In genomic region chr9:123150241-123151020, GRCm38 (mm10) we compare ENCODE assay signal across 9 mouse cellular contexts. TPM values are rescaled to one million over a fixed set of nuclear protein-coding genes. Genes with fewer than 3 reads are reported as not detected.
A peak's percentile ranks its signal among the peaks of the same experiment; 100 is the strongest.
DNase-seq lines count a peak whose midpoint lies in the region; ATAC-seq and TF ChIP-seq lines count a peak whose summit lies in the region.
"Had no signal": no experiment of that assay in that cellular context is flagged by ENCODE, and none has a peak within 500 bp of the region (broad histone marks: within the 10 kb centered on the region; RNA-seq: fewer than 3 reads in every experiment).

Gene Clec3b, plus strand, starts transcription at chr9:123150946.

- no peak within 1 kb of the TSS for H3K27ac ChIP-seq in kidney, embryonic 15.5 days
- H3K27ac ChIP-seq in heart, postnatal 0 days (ENCODE audit: low read depth), result peak within 1 kb of the TSS; percentile 38; the same call in 1 of the 2 replicates
- H3K27ac ChIP-seq in lung, embryonic 16.5 days (ENCODE audit: low read length), result peak within 1 kb of the TSS; percentile 75
- no peak within 1 kb of the TSS for H3K27ac ChIP-seq in forebrain, embryonic 14.5 days (ENCODE audit: low read depth, low read length)
- no peak within 1 kb of the TSS for H3K27ac ChIP-seq in forebrain, embryonic 10.5 days

- no peak for TF ChIP-seq CTCF in heart, postnatal 0 days (IDR thresholded peaks at IDR 0.05; ENCODE audit: low read depth)

- H3K4me1 ChIP-seq in kidney, embryonic 15.5 days, result no peaks in the 10 kb centered on the region
- H3K4me1 ChIP-seq in heart, postnatal 0 days (ENCODE audit: control insufficient read depth, insufficient read depth), result no peaks in the 10 kb centered on the region; the same call in 1 of the 2 replicates
- peaks cover 22% of the 10 kb centered on the region for H3K4me1 ChIP-seq in lung, embryonic 16.5 days (replicated peaks; ENCODE audit: control insufficient read depth, insufficient read depth, low read length)
- no peaks in the 10 kb centered on the region for H3K4me1 ChIP-seq in forebrain, embryonic 14.5 days (ENCODE audit: control insufficient read depth, insufficient read depth, low read length)
- no peaks in the 10 kb centered on the region for H3K4me1 ChIP-seq in forebrain, embryonic 10.5 days

- H3K9ac ChIP-seq in kidney, embryonic 15.5 days, result no peak within 1 kb of the TSS
- H3K9ac ChIP-seq in heart, postnatal 0 days (replicated peaks; ENCODE audit: low read depth, low read length), result no peak within 1 kb of the TSS
- H3K9ac ChIP-seq in lung, embryonic 16.5 days (ENCODE audit: low read length), result no peak within 1 kb of the TSS
- H3K9ac ChIP-seq in forebrain, embryonic 14.5 days (ENCODE audit: low read length), result no peak within 1 kb of the TSS

- peaks cover 5% of the 10 kb centered on the region; the same call in 1 of the 2 replicates for H3K9me3 ChIP-seq in kidney, embryonic 15.5 days (replicated peaks)
- 0 out of 2 replicates have a peak, but pooled peaks cover 4% of the 10 kb centered on the region for H3K9me3 ChIP-seq in heart, postnatal 0 days (replicated peaks; ENCODE audit: control insufficient read depth, low read length)
- no peaks in the 10 kb centered on the region; the same call in 1 of the 2 replicates for H3K9me3 ChIP-seq in lung, embryonic 16.5 days (ENCODE audit: control insufficient read depth, low read length)
- H3K9me3 ChIP-seq in forebrain, embryonic 14.5 days (replicated peaks; ENCODE audit: control insufficient read depth, low read length), result no peaks in the 10 kb centered on the region
- H3K9me3 ChIP-seq in forebrain, embryonic 10.5 days, result peaks cover 5% of the 10 kb centered on the region

- ATAC-seq in kidney, embryonic 15.5 days (replicated peaks; ENCODE audit: low FRiP score), result no peak
- ATAC-seq in heart, postnatal 0 days (ENCODE audit: insufficient read depth, low read depth), result no peak
- peak; percentile 72 for ATAC-seq in lung, embryonic 16.5 days (ENCODE audit: low read depth)
- ATAC-seq in forebrain, embryonic 14.5 days, result no peak

- 83% methylated on average over 5 of the region's 5 CpGs for WGBS in kidney, embryonic 15.5 days
- 73% methylated on average over 5 of the region's 5 CpGs for WGBS in heart, postnatal 0 days
- WGBS in lung, embryonic 16.5 days, result 65% methylated on average over 5 of the region's 5 CpGs
- 81% methylated on average over 5 of the region's 5 CpGs for WGBS in forebrain, embryonic 14.5 days
- WGBS in forebrain, embryonic 10.5 days, result 87% methylated on average over 5 of the region's 5 CpGs

- no peak for TF ChIP-seq EP300 in heart, postnatal 0 days (IDR thresholded peaks at IDR 0.05; ENCODE audit: low read depth)

- no peaks in the 10 kb centered on the region for H3K27me3 ChIP-seq in kidney, embryonic 15.5 days
- H3K27me3 ChIP-seq in heart, postnatal 0 days (ENCODE audit: control insufficient read depth, insufficient read depth, low read length), result no peaks in the 10 kb centered on the region
- H3K27me3 ChIP-seq in lung, embryonic 16.5 days (ENCODE audit: control insufficient read depth, insufficient read depth, low read depth, low read length), result no peaks in the 10 kb centered on the region
- H3K27me3 ChIP-seq in forebrain, embryonic 14.5 days (replicated peaks; ENCODE audit: control insufficient read depth, insufficient read depth, low read length), result no peaks in the 10 kb centered on the region
- no peaks in the 10 kb centered on the region for H3K27me3 ChIP-seq in forebrain, embryonic 10.5 days (ENCODE audit: poor library complexity, severe bottlenecking)

- H3K4me2 ChIP-seq in kidney, embryonic 15.5 days, result no peak within 1 kb of the TSS
- no peak within 1 kb of the TSS for H3K4me2 ChIP-seq in heart, postnatal 0 days (ENCODE audit: low read depth, low read length)
- peak within 1 kb of the TSS; percentile 18; the same call in 1 of the 2 replicates for H3K4me2 ChIP-seq in lung, embryonic 16.5 days (ENCODE audit: low read depth, low read length)
- no peak within 1 kb of the TSS for H3K4me2 ChIP-seq in forebrain, embryonic 14.5 days (ENCODE audit: low read length)

- peaks cover 4% of the 10 kb centered on the region; the same call in 1 of the 2 replicates for H3K36me3 ChIP-seq in kidney, embryonic 15.5 days
- no peaks in the 10 kb centered on the region for H3K36me3 ChIP-seq in heart, postnatal 0 days (replicated peaks; ENCODE audit: control insufficient read depth, insufficient read depth, low read length)
- H3K36me3 ChIP-seq in lung, embryonic 16.5 days (ENCODE audit: control insufficient read depth, insufficient read depth, low read length), result no peaks in the 10 kb centered on the region
- H3K36me3 ChIP-seq in forebrain, embryonic 14.5 days (ENCODE audit: control insufficient read depth, insufficient read depth, low read length), result no peaks in the 10 kb centered on the region
- peaks cover 5% of the 10 kb centered on the region for H3K36me3 ChIP-seq in forebrain, embryonic 10.5 days (replicated peaks)

- no peak within 1 kb of the TSS for H3K4me3 ChIP-seq in kidney, embryonic 15.5 days (replicated peaks)
- H3K4me3 ChIP-seq in heart, postnatal 0 days (ENCODE audit: low read depth, low read length), result no peak within 1 kb of the TSS
- H3K4me3 ChIP-seq in lung, embryonic 16.5 days (ENCODE audit: low read length), result no peak within 1 kb of the TSS
- H3K4me3 ChIP-seq in forebrain, embryonic 14.5 days (ENCODE audit: low read depth, low read length), result no peak within 1 kb of the TSS
- no peak within 1 kb of the TSS for H3K4me3 ChIP-seq in forebrain, embryonic 10.5 days

- DNase-seq in kidney, adult 11 months, result peak; percentile 31
- DNase-seq in adrenal gland, postnatal 25 days, result peak; percentile 17
- no peak for DNase-seq in heart, postnatal 0 days (ENCODE audit: low spot score)
- DNase-seq in forebrain, embryonic 14.5 days (ENCODE audit: low spot score), result no peak
- DNase-seq in thymus, postnatal 4 days, result no peak
- no peak for DNase-seq in forebrain, embryonic 10.5 days (ENCODE audit: extremely low spot score, low spot score)

RNA-seq across cellular contexts. Expression of gene Clec3b, which starts in this region (rescaled TPM):
- polyA plus RNA-seq in kidney, embryonic 15.5 days (2015; fragmentation: Nextera tagmentation; extraction: Ambion mirVana), result 0.72 and 1.6 TPM in 2 replicates
- total RNA-seq in adrenal gland, postnatal 25 days (2021), result 11.4 and 15.0 TPM in 2 replicates
- total RNA-seq in heart, postnatal 0 days (2014; rRNA removed; ENCODE audit: low replicate concordance), result 8.5 and 26.8 TPM in 2 replicates
- polyA plus RNA-seq in heart, postnatal 0 days (2015; fragmentation: Nextera tagmentation; extraction: Ambion mirVana), result 5.5 and 5.7 TPM in 2 replicates
- polyA plus RNA-seq in lung, embryonic 16.5 days (2015; fragmentation: Nextera tagmentation; extraction: Ambion mirVana), result 3.1 and 5.4 TPM in 2 replicates
- 0.36 TPM in 1 of 2 replicates, not detected in the other for polyA plus RNA-seq in forebrain, embryonic 14.5 days (2014; fragmentation: Nextera tagmentation; extraction: Ambion mirVana)
- polyA plus RNA-seq in forebrain, embryonic 10.5 days (2016; fragmentation: Nextera tagmentation; extraction: Ambion mirVana), result 0.32 TPM in 1 of 2 replicates, not detected in the other
- total RNA-seq: neutrophil, adult 5-6 weeks had no signal

Comparison
In these comparisons a context has a peak if more than half of its experiments do, and no peak if none do; other contexts are left out.
1. DNase-seq: peak in kidney, adult 11 months (single experiment) and adrenal gland, postnatal 25 days (single experiment); none in heart, postnatal 0 days (single experiment), forebrain, embryonic 14.5 days (single experiment), thymus, postnatal 4 days (single experiment) and forebrain, embryonic 10.5 days (single experiment).
2. H3K27ac ChIP-seq: peak in heart, postnatal 0 days (single experiment) and lung, embryonic 16.5 days (single experiment); none in kidney, embryonic 15.5 days (single experiment), forebrain, embryonic 14.5 days (single experiment) and forebrain, embryonic 10.5 days (single experiment).